ENCODE assay signal across 8 mouse cellular contexts in genomic region chr9:119340909-119341816, GRCm38 (mm10). TPM values are rescaled to one million over a fixed set of nuclear protein-coding genes. Genes with fewer than 3 reads are reported as not detected.
DNase-seq lines count a peak whose midpoint lies in the region; ATAC-seq lines count a peak whose summit lies in the region.

TSS of gene Myd88 (minus strand) at chr9:119341411.

- WGBS in hindbrain, embryonic 14.5 days: under 1% methylated on average over 66 of the region's 68 CpGs

- H3K9me3 ChIP-seq in hindbrain, embryonic 14.5 days (ENCODE audit: control insufficient read depth, low read length): no peaks in the 10 kb centered on the region

- DNase-seq in R1 (ENCODE audit: low read depth, low spot score): peak; percentile 100
- peak; percentile 90 to 92 for DNase-seq in cerebellum, postnatal 25 days
- DNase-seq in frontal cortex, postnatal 25 days (ENCODE audit: low spot score in 2 of 2): peak; percentile 86 to 93
- DNase-seq in hindbrain, embryonic 14.5 days (ENCODE audit: low spot score): peak; percentile 85
- DNase-seq in layer of hippocampus, postnatal 36 days: peak; percentile 93 to 94
- peak; percentile 99 for DNase-seq in lung, postnatal 36 days
- peak; percentile 95 for DNase-seq in retina, postnatal 1 day
- DNase-seq in urinary bladder, adult 18-20 months (ENCODE audit: low spot score in 2 of 2): peak; percentile 84 to 98

- peak within 1 kb of the TSS; percentile 79 for H3K27ac ChIP-seq in hindbrain, embryonic 14.5 days

- peak within 1 kb of the TSS; percentile 68 for H3K4me3 ChIP-seq in hindbrain, embryonic 14.5 days (replicated peaks; ENCODE audit: low read length)

- peaks cover 20% of the 10 kb centered on the region for H3K4me1 ChIP-seq in hindbrain, embryonic 14.5 days (replicated peaks; ENCODE audit: control insufficient read depth, insufficient read depth, low read length)

- peaks cover 32% of the 10 kb centered on the region for H3K36me3 ChIP-seq in hindbrain, embryonic 14.5 days (replicated peaks; ENCODE audit: control insufficient read depth, insufficient read depth)

- peak within 1 kb of the TSS; percentile 70 for H3K4me2 ChIP-seq in hindbrain, embryonic 14.5 days (replicated peaks)

- H3K9ac ChIP-seq in hindbrain, embryonic 14.5 days: peak within 1 kb of the TSS; percentile 88

- peaks cover 8% of the 10 kb centered on the region for H3K27me3 ChIP-seq in hindbrain, embryonic 14.5 days (ENCODE audit: control insufficient read depth, insufficient read depth, low read length)

- ATAC-seq in hindbrain, embryonic 14.5 days (ENCODE audit: low FRiP score): peak; percentile 97

RNA-seq across cellular contexts. Expression of gene Myd88, which starts in this region (rescaled TPM):
- 7.1 and 8.0 TPM in 2 replicates for polyA plus RNA-seq in hindbrain, embryonic 14.5 days (2014; fragmentation: Nextera tagmentation; extraction: Ambion mirVana)
- 1 to 10 TPM; 5.8 to 8.5 TPM for total RNA-seq in layer of hippocampus, postnatal 36 days (2021)

Comparison
In these comparisons a context has a peak if more than half of its experiments do, and no peak if none do; other contexts are left out.
1. Peak in every context shown above with its lines: DNase-seq, ATAC-seq, H3K4me3 ChIP-seq and H3K27ac ChIP-seq.